Mouse (Mus musculus) ES-E14 (cell line): Measurements from ENCODE around the gene Nat8f2.

Experiments
- HCFC1 ChIP-seq: IDR thresholded peaks from 2 replicates; pipeline ENCODE4 v1.6.1; 2012; ENCODE audit warnings: low read length, inconsistent platforms, borderline replicate concordance; ENCODE audit not compliant: insufficient read depth
- MAFK ChIP-seq: IDR thresholded peaks from 2 replicates; pipeline ENCODE4 v1.6.1; 2014; ENCODE audit warnings: mild to moderate bottlenecking, low read depth, low read length, inconsistent platforms; ENCODE audit not compliant: insufficient read depth
- ZC3H11A ChIP-seq: IDR thresholded peaks from 2 replicates; pipeline ENCODE4 v1.6.1; 2012; ENCODE audit warnings: low read depth, mild to moderate bottlenecking, inconsistent platforms, low read length, borderline replicate concordance
- ZNF384 ChIP-seq: IDR thresholded peaks from 2 replicates; pipeline ENCODE4 v1.6.1; 2012; ENCODE audit warnings: low read depth, low read length, inconsistent platforms

GRCm38 (mm10) chr6:85825886-85826285, 43.1 kb downstream of the Nat8f2 start:
- no peak for TF ChIP-seq HCFC1
- TF ChIP-seq ZC3H11A = no peak
- no peak for TF ChIP-seq ZNF384
- no peak for TF ChIP-seq MAFK
